Mouse (Mus musculus) gonadal fat pad, adult 2 months (tissue): ENCODE data around the gene Rgs9bp. TPM values are rescaled to one million over a fixed set of nuclear protein-coding genes. Genes with fewer than 3 reads are reported as not detected.
"Not testable (repeated sequence)": the region's sequence is repeated elsewhere in the genome, so short reads cannot be mapped to it uniquely, and the experiment has no call there.

Source experiments
- DNase-seq: peaks from one replicate; pipeline ENCODE4 v3.0.0-alpha.2; 2012; ENCODE audit warnings: low read depth
- polyA plus RNA-seq: library from polyadenylated mRNA; depleted of rRNA; stranded (reverse); fragments of >200 nt; gene quantifications from 2 replicates; pipeline ENCODE4 v1.2.3, GENCODE M21; 2012; rRNA removed

Rgs9bp gene
- polyA plus RNA-seq, 1 experiment = 0.16 TPM

GRCm38 (mm10) chr7:35530544-35530943 lies 54.8 kb downstream of the Rgs9bp start:
- not testable (repeated sequence) for DNase-seq

- no peak for DNase-seq
Observed at GRCm38 (mm10) chr7:35530026-35530425, 55.4 kb downstream of the Rgs9bp start.

Other genes with a start within 250 kb of the Rgs9bp start
- gene Faap24, start 188.7 kb downstream of the Rgs9bp start, polyA plus RNA-seq = 3.3 and 3.6 TPM in 2 replicates
- 13.7 and 19.3 TPM in 2 replicates for gene Cep89, start 188.5 kb downstream of the Rgs9bp start, polyA plus RNA-seq
- 8.0 and 9.9 TPM in 2 replicates for gene Slc7a9, start 136.8 kb downstream of the Rgs9bp start, polyA plus RNA-seq
- gene Tdrd12, start 47.8 kb downstream of the Rgs9bp start, polyA plus RNA-seq = 0.22 and 0.23 TPM in 2 replicates
- 32.0 and 36.7 TPM in 2 replicates for gene Nudt19, start 29.3 kb downstream of the Rgs9bp start, polyA plus RNA-seq
- 29.6 and 33.6 TPM in 2 replicates for gene Ankrd27, start 662 bp upstream of the Rgs9bp start, polyA plus RNA-seq
- 23.9 and 43.5 TPM in 2 replicates for gene Pdcd5, start 61.9 kb upstream of the Rgs9bp start, polyA plus RNA-seq
- 7.9 and 10.0 TPM in 2 replicates for gene Dpy19l3, start 168.9 kb upstream of the Rgs9bp start, polyA plus RNA-seq
- 7.2 and 9.3 TPM in 2 replicates for gene Zfp507, start 217.4 kb upstream of the Rgs9bp start, polyA plus RNA-seq